Mouse (Mus musculus) splenic B cell, adult 2 months (primary cell): Measurements from ENCODE around the gene Ndufb11.

Experiments used
- DNase-seq: peaks from one replicate; pipeline ENCODE4 v3.0.0-alpha.2; 2011; ENCODE audit warnings: low read depth, low spot score
- H3K27me3 ChIP-seq: 2 replicates; pipeline ENCODE4 v1.6.1; 2012; ENCODE audit warnings: mild to moderate bottlenecking, low read length, moderate library complexity, mixed read lengths; ENCODE audit not compliant: control insufficient read depth, poor library complexity, insufficient read depth, severe bottlenecking
- H3K36me3 ChIP-seq: 2 replicates; pipeline ENCODE4 v1.6.1; 2012; ENCODE audit warnings: mild to moderate bottlenecking, low read length, moderate library complexity, mixed read lengths; ENCODE audit not compliant: control insufficient read depth, poor library complexity, insufficient read depth, severe bottlenecking

Ndufb11 gene

GRCm38 (mm10) chrX:20617176-20617902 lies at the start of gene Ndufb11, which contains the start of gene Rbm10:
Ndufb11 (minus strand) TSS chrX:20617619.
Rbm10 (plus strand) TSS chrX:20617503.
- Histone ChIP-seq H3K27me3 (no peaks in the 10 kb centered on the region), H3K36me3 (no peaks in the 10 kb centered on the region)
- peak; percentile 84 for DNase-seq

GRCm38 (mm10) chrX:20663444-20663790 lies 46.0 kb upstream of the Ndufb11 start:
- DNase-seq: no peak
- H3K36me3 ChIP-seq: no peaks in the 10 kb centered on the region
- no peaks in the 10 kb centered on the region for H3K27me3 ChIP-seq

- Histone ChIP-seq H3K36me3 (no peaks in the 10 kb centered on the region), H3K27me3 (no peaks in the 10 kb centered on the region)
- peak; percentile 91 for DNase-seq
Measured at GRCm38 (mm10) chrX:20662716-20663443, 45.5 kb upstream of the Ndufb11 start.

GRCm38 (mm10) chrX:20662317-20662715 lies 44.9 kb upstream of the Ndufb11 start:
- Histone ChIP-seq H3K36me3 (no peaks in the 10 kb centered on the region), H3K27me3 (no peaks in the 10 kb centered on the region)
- no peak for DNase-seq

GRCm38 (mm10) chrX:20658891-20659406 lies 41.5 kb upstream of the Ndufb11 start:
- H3K27me3 ChIP-seq: no peaks in the 10 kb centered on the region
- H3K36me3 ChIP-seq: no peaks in the 10 kb centered on the region
- peak; percentile 29 for DNase-seq

- no peaks in the 10 kb centered on the region for H3K36me3 ChIP-seq
- DNase-seq: peak; percentile 89
- no peaks in the 10 kb centered on the region for H3K27me3 ChIP-seq
Measured at GRCm38 (mm10) chrX:20658026-20658652, 40.7 kb upstream of the Ndufb11 start, which contains the start of gene Uba1. Uba1 (plus strand) TSS chrX:20658326.

GRCm38 (mm10) chrX:20657593-20657992 lies 40.2 kb upstream of the Ndufb11 start:
- Histone ChIP-seq H3K27me3 (no peaks in the 10 kb centered on the region), H3K36me3 (no peaks in the 10 kb centered on the region)
- DNase-seq: no peak

- no peak for DNase-seq
- H3K36me3 ChIP-seq: peaks cover 7% of the 10 kb centered on the region; the same call in 1 of the 2 replicates
Measured at GRCm38 (mm10) chrX:20644780-20645179, 27.4 kb upstream of the Ndufb11 start.

GRCm38 (mm10) chrX:20638141-20638540 lies 20.7 kb upstream of the Ndufb11 start:
- DNase-seq: no peak
- Histone ChIP-seq H3K27me3 (no peaks in the 10 kb centered on the region), H3K36me3 (0 out of 2 replicates have a peak, but pooled peaks cover 8% of the 10 kb centered on the region)

More at GRCm38 (mm10) chrX:20644780-20645179, 27.4 kb upstream of the Ndufb11 start:
- H3K27me3 ChIP-seq: no peaks in the 10 kb centered on the region

- DNase-seq: no peak
- Histone ChIP-seq H3K36me3 (no peaks in the 10 kb centered on the region), H3K27me3 (no peaks in the 10 kb centered on the region)
Measured at GRCm38 (mm10) chrX:20617903-20618399, 532 bp upstream of the Ndufb11 start.

- Histone ChIP-seq H3K27me3 (no peaks in the 10 kb centered on the region), H3K36me3 (no peaks in the 10 kb centered on the region)
- no peak for DNase-seq
Measured at GRCm38 (mm10) chrX:20616861-20617175, 601 bp downstream of the Ndufb11 start.

GRCm38 (mm10) chrX:20608500-20608899 lies 8.9 kb downstream of the Ndufb11 start:
- DNase-seq: no peak
- Histone ChIP-seq H3K27me3 (no peaks in the 10 kb centered on the region), H3K36me3 (no peaks in the 10 kb centered on the region)

- no peaks in the 10 kb centered on the region for H3K27me3 ChIP-seq
- DNase-seq: peak; percentile 33
- no peaks in the 10 kb centered on the region for H3K36me3 ChIP-seq
Measured at GRCm38 (mm10) chrX:20587968-20588367, 29.5 kb downstream of the Ndufb11 start.

- H3K27me3 ChIP-seq: no peaks in the 10 kb centered on the region
- no peaks in the 10 kb centered on the region for H3K36me3 ChIP-seq
- DNase-seq: no peak
Measured at GRCm38 (mm10) chrX:20573927-20574326, 43.5 kb downstream of the Ndufb11 start.

- no peaks in the 10 kb centered on the region for H3K36me3 ChIP-seq
- no peaks in the 10 kb centered on the region for H3K27me3 ChIP-seq
- no peak for DNase-seq
Measured at GRCm38 (mm10) chrX:20572683-20573082, 44.7 kb downstream of the Ndufb11 start.
